Mouse (Mus musculus) C2C12 (cell line): ENCODE results near the gene Lpp.

ENCODE experiments used
- CTCF ChIP-seq: IDR thresholded peaks from one replicate; pipeline ENCODE4 v1.5.1; 2011; ENCODE audit not compliant: control insufficient read depth, insufficient read depth, insufficient read length
- USF1 ChIP-seq: IDR thresholded peaks from one replicate; pipeline ENCODE4 v1.6.1; 2011; ENCODE audit warnings: low read depth, mild to moderate bottlenecking, control low read depth, moderate library complexity

DNA sequence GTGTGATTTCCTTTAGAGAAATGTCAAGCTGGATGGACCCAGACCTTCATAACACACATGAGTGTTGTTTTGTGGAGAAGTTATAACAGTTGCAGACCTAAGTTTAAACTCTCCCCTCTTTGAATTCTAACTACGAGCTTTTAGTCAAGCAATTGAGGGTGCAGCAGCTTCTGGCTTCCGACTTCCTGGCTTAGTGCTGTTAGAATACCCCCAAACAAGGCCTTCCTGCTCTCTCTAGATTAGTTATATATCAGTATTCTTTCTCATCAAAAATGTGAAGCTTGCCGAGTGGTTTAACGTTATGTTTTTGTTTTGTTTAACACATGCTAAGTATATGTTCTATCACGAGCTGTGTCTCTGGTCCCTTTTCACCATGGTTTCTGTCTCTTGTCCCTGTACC is 56.9 kb downstream of the Lpp start:
- TF ChIP-seq CTCF (no peak), USF1 (no peak)
